Mouse (Mus musculus) midbrain, embryonic 16.5 days (tissue): Measurements from ENCODE around the gene Synm. TPM values are rescaled to one million over a fixed set of nuclear protein-coding genes. Genes with fewer than 3 reads are reported as not detected.

Experiments
- ATAC-seq: fragments of 200-750 bp; cut with Nextera tagmentation; 2 replicates; pipeline ENCODE4 v1.8.0; 2017; ENCODE audit warnings: moderate TSS enrichment
- H3K27ac ChIP-seq: fragments of 300-500 bp; sonication (generic); 2 replicates; pipeline ENCODE4 v1.5.1; 2014; ENCODE audit warnings: mild to moderate bottlenecking, low read length, mixed read lengths
- H3K27me3 ChIP-seq: fragments of 300-500 bp; sonication (generic); 2 replicates; pipeline ENCODE4 v1.6.1; 2014; ENCODE audit warnings: low read depth, low read length, mixed read lengths; ENCODE audit not compliant: control insufficient read depth, insufficient read depth
- H3K36me3 ChIP-seq: fragments of 300-500 bp; sonication (generic); 2 replicates; pipeline ENCODE4 v1.6.1; 2014; ENCODE audit warnings: mild to moderate bottlenecking, low read length, moderate library complexity, mixed read lengths; ENCODE audit not compliant: control insufficient read depth, insufficient read depth
- H3K4me1 ChIP-seq: fragments of 300-500 bp; sonication (generic); 2 replicates; pipeline ENCODE4 v1.6.1; 2014; ENCODE audit warnings: mild to moderate bottlenecking, low read length, mixed read lengths; ENCODE audit not compliant: control insufficient read depth, insufficient read depth
- H3K4me2 ChIP-seq: fragments of 300-500 bp; sonication (generic); 2 replicates; pipeline ENCODE4 v1.6.1; 2014; ENCODE audit warnings: mild to moderate bottlenecking, low read length, mixed read lengths
- H3K4me3 ChIP-seq: fragments of 300-500 bp; sonication (generic); 2 replicates; pipeline ENCODE4 v1.5.1; 2014; ENCODE audit warnings: low read depth, mild to moderate bottlenecking, low read length, moderate library complexity, mixed read lengths
- H3K9ac ChIP-seq: fragments of 300-500 bp; sonication (generic); 2 replicates; pipeline ENCODE4 v1.6.1; 2014; ENCODE audit warnings: low read depth, low read length, mixed read lengths
- H3K9me3 ChIP-seq: fragments of 300-500 bp; sonication (generic); replicated peaks from 2 replicates; pipeline ENCODE4 v1.6.1; 2014; ENCODE audit warnings: mild to moderate bottlenecking, low read length, mixed read lengths; ENCODE audit not compliant: control insufficient read depth, poor library complexity, severe bottlenecking
- WGBS: fragments of 180-500 bp; shearing (Covaris S2); extraction: QIAGEN DNeasy Blood & Tissue Kit; methylation state at CpG from one replicate; pipeline ENCODE4 v1.1.7; 2014; 5-methylcytosine and 5-hydroxymethylcytosine counted together
- polyA plus RNA-seq: library from polyadenylated mRNA; unstranded; fragments of >200 nt; fragmentation: Nextera tagmentation; extraction: Ambion mirVana; gene quantifications from 2 replicates; pipeline ENCODE4 v1.2.1, GENCODE M21; 2015

The Synm gene
- polyA plus RNA-seq, 1 experiment from 2014 or later, result 4.6 TPM

- Histone ChIP-seq H3K4me2 (no peak overlapping the region), H3K9me3 (no peaks in the 10 kb centered on the region), H3K36me3 (no peaks in the 10 kb centered on the region), H3K4me1 (no peaks in the 10 kb centered on the region), H3K4me3 (no peak overlapping the region), H3K27me3 (no peaks in the 10 kb centered on the region), H3K9ac (no peak overlapping the region), H3K27ac (no peak overlapping the region)
- ATAC-seq, result no peak
- WGBS, result 75% methylated on average over 4 of the region's 4 CpGs
These were observed 27.3 kb downstream of the Synm start for GRCm38 (mm10) chr7:67732276-67732675.

GRCm38 (mm10) chr7:67730431-67731110 is 29.0 kb downstream of the Synm start:
- Histone ChIP-seq H3K36me3 (no peaks in the 10 kb centered on the region), H3K27me3 (no peaks in the 10 kb centered on the region), H3K27ac (no peak overlapping the region), H3K4me2 (no peak overlapping the region), H3K9me3 (no peaks in the 10 kb centered on the region), H3K4me1 (no peaks in the 10 kb centered on the region), H3K4me3 (no peak overlapping the region), H3K9ac (no peak overlapping the region)
- 66% methylated on average over 5 of the region's 5 CpGs for WGBS
- no peak for ATAC-seq

GRCm38 (mm10) chr7:67728809-67729208 is 30.7 kb downstream of the Synm start:
- over 99% methylated on average over 4 of the region's 4 CpGs for WGBS
- Histone ChIP-seq H3K4me1 (no peaks in the 10 kb centered on the region), H3K4me2 (no peak overlapping the region)

GRCm38 (mm10) chr7:67728203-67728602 is 31.3 kb downstream of the Synm start:
- Histone ChIP-seq H3K4me1 (no peaks in the 10 kb centered on the region), H3K9me3 (no peaks in the 10 kb centered on the region), H3K9ac (no peak overlapping the region), H3K27me3 (no peaks in the 10 kb centered on the region), H3K4me2 (no peak overlapping the region), H3K4me3 (no peak overlapping the region), H3K36me3 (no peaks in the 10 kb centered on the region), H3K27ac (no peak overlapping the region)
- ATAC-seq, result no peak
- 95% methylated on average over 4 of the region's 4 CpGs for WGBS

More at GRCm38 (mm10) chr7:67728809-67729208, 30.7 kb downstream of the Synm start:
- Histone ChIP-seq H3K27ac (no peak overlapping the region), H3K9me3 (no peaks in the 10 kb centered on the region), H3K9ac (no peak overlapping the region), H3K36me3 (no peaks in the 10 kb centered on the region), H3K4me3 (no peak overlapping the region), H3K27me3 (no peaks in the 10 kb centered on the region)
- no peak for ATAC-seq

GRCm38 (mm10) chr7:67725016-67725415 is 34.5 kb downstream of the Synm start:
- no peak for ATAC-seq
- Histone ChIP-seq H3K9me3 (no peaks in the 10 kb centered on the region), H3K9ac (no peak overlapping the region), H3K4me2 (no peak overlapping the region), H3K27me3 (no peaks in the 10 kb centered on the region), H3K4me3 (no peak overlapping the region), H3K27ac (no peak overlapping the region), H3K36me3 (no peaks in the 10 kb centered on the region), H3K4me1 (no peaks in the 10 kb centered on the region)
- 70% methylated on average over 9 of the region's 9 CpGs for WGBS

GRCm38 (mm10) chr7:67724536-67724935 is 35.0 kb downstream of the Synm start:
- Histone ChIP-seq H3K27ac (no peak overlapping the region), H3K4me3 (no peak overlapping the region), H3K4me1 (no peaks in the 10 kb centered on the region), H3K9ac (no peak overlapping the region), H3K4me2 (no peak overlapping the region), H3K36me3 (no peaks in the 10 kb centered on the region), H3K9me3 (no peaks in the 10 kb centered on the region), H3K27me3 (no peaks in the 10 kb centered on the region)
- WGBS, result 65% methylated on average over 4 of the region's 4 CpGs
- no peak for ATAC-seq

GRCm38 (mm10) chr7:67722163-67722562 is 37.4 kb downstream of the Synm start:
- no peak for ATAC-seq
- 57% methylated on average over 2 of the region's 2 CpGs for WGBS
- H3K27ac ChIP-seq, result no peak overlapping the region
- no peaks in the 10 kb centered on the region for H3K9me3 ChIP-seq
- H3K4me1 ChIP-seq, result no peaks in the 10 kb centered on the region
- H3K36me3 ChIP-seq, result no peaks in the 10 kb centered on the region
- H3K4me3 ChIP-seq, result no peak overlapping the region
- H3K27me3 ChIP-seq, result no peaks in the 10 kb centered on the region
- no peak overlapping the region for H3K9ac ChIP-seq
- no peak overlapping the region for H3K4me2 ChIP-seq

- 61% methylated on average over 8 of the region's 8 CpGs for WGBS
- Histone ChIP-seq H3K27me3 (no peaks in the 10 kb centered on the region), H3K36me3 (no peaks in the 10 kb centered on the region), H3K9me3 (no peaks in the 10 kb centered on the region), H3K4me2 (no peak overlapping the region), H3K27ac (no peak overlapping the region), H3K9ac (no peak overlapping the region), H3K4me1 (peaks cover 12% of the 10 kb centered on the region), H3K4me3 (no peak overlapping the region)
- no peak for ATAC-seq
These were observed 40.7 kb downstream of the Synm start for GRCm38 (mm10) chr7:67718804-67719203.

- WGBS, result 90% methylated on average over 3 of the region's 3 CpGs
- Histone ChIP-seq H3K4me2 (no peak overlapping the region), H3K9me3 (peaks cover 3% of the 10 kb centered on the region; the same call in 1 of the 2 replicates), H3K27me3 (no peaks in the 10 kb centered on the region), H3K4me3 (no peak overlapping the region), H3K9ac (no peak overlapping the region), H3K4me1 (peaks cover 14% of the 10 kb centered on the region), H3K27ac (no peak overlapping the region), H3K36me3 (no peaks in the 10 kb centered on the region)
- no peak for ATAC-seq
These were observed 42.0 kb downstream of the Synm start for GRCm38 (mm10) chr7:67717520-67717919.
